Mouse (Mus musculus): Measurements from ENCODE around the gene Uba2. TPM values are rescaled to one million over a fixed set of nuclear protein-coding genes. Genes with fewer than 3 reads are reported as not detected.

The Uba2 gene
- 38.0 and 39.3 TPM in 2 replicates for polyA plus RNA-seq (2012; rRNA removed)

DNA sequence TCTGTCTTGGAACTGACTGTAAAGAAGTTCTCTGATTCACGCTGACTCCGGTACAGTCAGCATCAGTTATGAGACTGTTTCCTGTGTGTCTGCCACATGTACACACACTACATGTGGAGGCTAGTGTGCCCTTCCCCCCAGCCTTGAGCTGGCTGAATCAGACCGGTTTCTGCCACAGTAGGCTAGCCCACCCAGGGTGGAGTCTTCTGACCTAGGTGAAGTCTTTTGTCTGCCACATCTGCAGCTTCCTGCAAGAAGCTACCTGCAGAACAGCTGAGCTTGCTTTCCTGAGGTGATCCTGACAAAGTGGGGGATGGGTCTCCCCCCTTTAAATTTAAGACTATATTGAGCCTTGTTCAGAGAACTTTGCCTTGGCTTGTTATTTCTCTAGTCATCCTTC lies at the start of gene Uba2:
TSS of gene Uba2 (minus strand) at position 146 of the 400 bp plus-strand sequence.

GRCm38 (mm10) chr7:34196132-34197128 lies 27.0 kb upstream of the Uba2 start, which contains the start of gene Pdcd2l:
Gene Pdcd2l, minus strand, starts transcription at chr7:34196661.

GRCm38 (mm10) chr7:34133117-34133762 lies 36.2 kb downstream of the Uba2 start, which contains the start of gene Wtip:
Gene Wtip, minus strand, starts transcription at chr7:34133268.

GRCm38 (mm10) chr7:34094911-34095481 lies 74.4 kb downstream of the Uba2 start, which contains the start of gene Scgb1b30:
Gene Scgb1b30, plus strand, starts transcription at chr7:34095431.

Other genes starting within 250 kb of the Uba2 start
- not detected in 2 replicates for gene Scgb2b26, start 224.6 kb downstream of the Uba2 start, polyA plus RNA-seq (2012; rRNA removed)
- gene Scgb2b27, start 155.7 kb downstream of the Uba2 start, polyA plus RNA-seq (2012; rRNA removed): not detected in 2 replicates
- not detected in 2 replicates for gene Scgb1b27, start 148.1 kb downstream of the Uba2 start, polyA plus RNA-seq (2012; rRNA removed)
- not detected in 2 replicates for gene Scgb1b30, start 74.2 kb downstream of the Uba2 start, polyA plus RNA-seq (2012; rRNA removed)
- gene Wtip, start 36.3 kb downstream of the Uba2 start, polyA plus RNA-seq (2012; rRNA removed): 56.3 and 68.9 TPM in 2 replicates
- gene Pdcd2l, start 27.1 kb upstream of the Uba2 start, polyA plus RNA-seq (2012; rRNA removed): 40.2 and 44.5 TPM in 2 replicates
- gene Gpi1, start 60.7 kb upstream of the Uba2 start, polyA plus RNA-seq (2012; rRNA removed): 304 and 366 TPM in 2 replicates
- gene Gm6096, start 81.4 kb upstream of the Uba2 start, polyA plus RNA-seq (2012; rRNA removed): not detected in 2 replicates
- 54.4 and 60.0 TPM in 2 replicates for gene 4931406P16Rik, start 144.0 kb upstream of the Uba2 start, polyA plus RNA-seq (2012; rRNA removed)
- 32.9 and 57.2 TPM in 2 replicates for gene Lsm14a, start 223.7 kb upstream of the Uba2 start, polyA plus RNA-seq (2012; rRNA removed)